Mouse (Mus musculus): ENCODE measurements around the gene Fli1.

Fli1 gene

GRCm38 (mm10) chr9:32549462-32550384 is 7.1 kb upstream of the Fli1 start:
- no peak for DNase-seq

- no peak for DNase-seq
These were observed 4.1 kb upstream of the Fli1 start for GRCm38 (mm10) chr9:32546731-32547130.

GRCm38 (mm10) chr9:32544731-32545661 is 2.3 kb upstream of the Fli1 start:
- no peak for DNase-seq

GRCm38 (mm10) chr9:32543923-32544575 is 1.4 kb upstream of the Fli1 start:
- DNase-seq = no peak

DNA sequence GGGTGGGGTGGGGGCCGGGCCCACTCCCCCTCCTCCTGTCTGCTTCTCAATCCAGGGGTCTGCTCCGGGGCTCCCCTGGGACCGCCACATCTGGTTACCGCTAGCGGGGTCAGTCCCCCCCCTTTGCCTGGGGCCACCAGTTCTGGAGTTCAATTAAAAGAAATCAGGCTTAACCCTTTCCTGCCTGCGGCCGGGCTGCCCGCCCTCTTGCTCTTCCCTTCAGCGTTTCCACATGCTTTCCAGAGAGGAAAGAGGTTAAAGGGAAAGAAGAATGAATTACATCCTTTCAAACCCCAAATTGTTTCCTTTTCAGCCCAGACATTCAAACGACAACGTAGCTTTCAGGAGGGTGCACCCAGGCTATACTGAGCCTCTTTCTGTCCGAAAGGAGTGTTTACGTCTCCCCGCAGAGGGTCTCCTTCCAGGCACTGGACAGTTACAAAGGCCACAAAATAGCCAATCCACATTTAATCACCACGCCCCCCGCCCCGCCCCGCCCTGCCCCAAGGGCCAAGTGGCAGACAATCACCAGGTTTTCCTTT is 450 bp upstream of the Fli1 start:
- no peak for DNase-seq

DNA sequence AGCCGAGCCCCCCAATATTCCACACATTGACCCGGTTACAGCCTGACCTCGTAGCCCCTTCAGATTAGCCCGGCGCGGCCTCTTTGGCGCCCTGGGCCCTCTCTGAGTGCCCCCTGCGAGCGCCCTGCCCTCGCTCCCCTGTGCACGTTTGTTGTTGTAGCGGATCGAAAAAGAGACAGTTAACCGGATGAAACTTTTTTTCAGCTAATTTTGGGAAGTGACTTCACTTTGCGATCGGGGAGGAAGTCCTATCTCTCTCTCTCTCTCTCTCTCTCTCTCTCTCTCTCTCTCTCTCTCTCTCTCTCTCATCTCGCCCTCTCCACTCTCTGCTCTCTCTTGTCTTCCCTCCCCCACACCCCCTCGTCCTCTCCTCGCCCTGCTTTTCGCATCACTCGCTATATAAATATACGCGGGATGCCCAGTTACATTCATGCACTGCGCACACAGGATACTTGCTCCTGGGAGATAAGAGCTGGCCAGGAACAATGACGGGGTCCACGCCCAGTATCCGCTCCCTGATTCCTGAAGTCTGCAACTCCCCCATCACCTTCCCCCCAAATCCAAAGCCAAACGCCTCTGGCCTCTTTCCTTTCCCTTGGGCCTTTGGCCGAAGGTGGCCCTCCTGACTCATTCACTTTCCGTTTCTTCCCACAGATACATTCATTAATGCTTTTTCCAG is 1.3 kb downstream of the Fli1 start:
- DNase-seq = peak; percentile 68

DNA sequence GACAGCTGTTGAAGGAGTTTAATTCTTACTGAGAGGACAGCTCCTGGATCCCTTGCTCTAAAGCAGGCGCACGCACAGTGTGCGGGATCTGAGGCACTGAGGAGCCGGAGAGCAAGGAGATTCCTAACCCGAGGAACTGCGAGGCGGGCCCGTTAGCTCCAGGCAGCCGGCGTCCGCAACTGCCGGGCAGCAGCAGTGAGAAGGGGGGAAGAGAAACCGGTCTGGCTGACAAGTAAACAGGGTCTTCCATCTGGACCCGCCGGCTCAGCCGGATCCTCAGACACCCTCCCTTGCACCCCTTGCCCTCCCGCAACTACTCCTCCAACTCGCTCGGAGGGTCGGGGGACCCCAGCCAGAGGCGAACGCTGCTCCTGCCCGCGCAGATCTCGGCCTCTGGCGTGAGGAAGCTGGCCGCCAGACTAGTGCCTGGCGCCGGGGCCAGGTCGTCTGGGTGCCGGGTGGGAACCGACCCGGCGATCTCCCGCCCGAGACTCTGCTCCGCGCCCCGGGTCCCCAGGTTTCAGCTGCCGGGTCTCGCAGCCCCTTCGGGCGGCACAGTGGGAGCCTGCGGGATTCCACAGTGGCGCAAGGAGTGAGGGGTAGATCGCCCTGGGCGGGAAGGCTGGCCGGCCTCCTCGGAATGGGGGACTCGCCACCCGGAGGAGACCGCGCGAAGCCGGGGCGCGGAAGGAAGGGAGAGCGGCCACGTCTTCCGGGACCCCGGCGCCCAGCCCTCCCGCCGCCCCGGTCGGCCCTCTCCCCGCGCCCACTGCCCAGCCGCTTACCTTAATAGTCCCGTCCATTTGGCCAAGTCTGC is 2.0 kb downstream of the Fli1 start:
- peak; percentile 70 for DNase-seq

DNA sequence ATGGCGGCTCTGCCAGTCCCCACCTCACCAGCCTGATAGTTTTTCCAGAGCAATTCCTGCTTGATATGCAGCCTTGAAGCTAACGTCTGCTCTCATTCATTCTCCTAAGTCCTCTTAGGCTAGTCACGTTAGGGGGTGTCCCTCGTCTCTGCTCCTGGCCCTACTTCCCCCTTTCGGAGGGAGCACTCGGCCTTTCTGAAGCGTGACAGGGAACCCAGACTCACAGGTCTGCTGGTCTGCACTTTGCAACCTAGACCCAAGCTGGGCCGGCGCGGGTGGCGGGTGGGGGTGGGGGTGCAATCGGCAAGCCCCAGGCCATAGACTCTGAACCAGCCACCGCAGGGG is 2.6 kb downstream of the Fli1 start:
- no peak for DNase-seq

DNA sequence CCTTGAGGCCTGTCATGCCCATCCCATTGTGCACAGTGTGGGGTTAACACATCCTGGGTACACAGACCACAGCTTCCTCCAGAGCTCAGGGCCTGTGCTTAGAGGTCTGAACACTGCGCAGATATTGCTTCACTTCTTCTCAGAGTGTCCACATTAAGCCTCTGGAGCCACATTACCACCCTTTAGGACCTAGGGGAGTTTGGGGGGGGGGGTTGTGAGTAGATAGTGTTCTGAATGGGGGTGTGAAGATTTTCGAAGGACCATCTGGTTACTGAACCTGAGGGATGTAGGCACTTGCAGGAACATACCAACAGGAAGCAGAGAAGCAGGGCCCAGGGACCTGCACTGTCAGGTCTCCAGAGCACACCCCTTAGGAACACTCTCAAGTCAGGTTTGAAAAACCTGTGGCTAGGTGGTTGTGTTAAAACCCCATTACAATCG is 3.3 kb downstream of the Fli1 start:
- DNase-seq = peak; percentile 70

- peak; percentile 50 for DNase-seq
These were observed 4.5 kb downstream of the Fli1 start for GRCm38 (mm10) chr9:32538124-32538523.

- no peak for DNase-seq
These were observed 5.0 kb downstream of the Fli1 start for GRCm38 (mm10) chr9:32537706-32538105.

DNA sequence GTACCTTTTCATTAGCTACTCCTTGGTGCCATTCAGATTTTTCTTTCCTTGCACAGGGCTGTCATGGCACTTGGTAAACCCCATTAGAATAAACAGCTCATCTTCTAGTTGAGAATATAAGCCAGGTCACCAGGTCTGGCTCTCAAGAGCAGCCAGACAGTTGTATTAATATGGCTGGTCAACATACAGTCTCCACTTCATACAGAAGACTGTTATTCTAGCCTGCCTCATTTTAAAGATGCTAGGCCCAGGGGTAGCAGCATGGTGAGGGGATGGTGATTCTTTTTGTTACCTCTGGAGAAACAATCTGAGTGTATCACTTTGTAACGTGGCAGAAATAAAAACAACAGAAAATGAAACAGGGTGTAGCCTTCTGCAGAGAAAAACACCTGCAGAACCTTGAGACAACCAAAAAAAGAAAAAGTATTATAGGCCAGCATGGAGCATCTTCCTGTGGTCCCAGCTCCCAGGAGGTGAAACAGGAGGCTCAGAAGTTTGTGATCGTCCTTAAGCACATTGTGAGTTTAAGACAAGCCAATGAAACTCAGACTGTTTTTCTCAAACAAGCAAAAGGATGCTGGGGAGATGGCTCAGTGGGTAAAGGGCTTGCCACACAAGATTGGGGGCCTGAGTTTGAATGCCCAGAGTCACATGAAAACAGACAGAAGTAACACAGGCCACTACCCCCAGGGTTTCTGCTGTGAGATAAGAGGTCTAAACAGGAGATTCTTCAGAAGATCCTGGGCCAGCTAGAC is 7.3 kb downstream of the Fli1 start:
- DNase-seq = no peak

- no peak for DNase-seq
These were observed 8.5 kb downstream of the Fli1 start for GRCm38 (mm10) chr9:32534025-32534615.

GRCm38 (mm10) chr9:32531588-32531987 is 11.1 kb downstream of the Fli1 start:
- DNase-seq = no peak

- no peak for DNase-seq
These were observed 11.7 kb downstream of the Fli1 start for GRCm38 (mm10) chr9:32530975-32531374.

DNA sequence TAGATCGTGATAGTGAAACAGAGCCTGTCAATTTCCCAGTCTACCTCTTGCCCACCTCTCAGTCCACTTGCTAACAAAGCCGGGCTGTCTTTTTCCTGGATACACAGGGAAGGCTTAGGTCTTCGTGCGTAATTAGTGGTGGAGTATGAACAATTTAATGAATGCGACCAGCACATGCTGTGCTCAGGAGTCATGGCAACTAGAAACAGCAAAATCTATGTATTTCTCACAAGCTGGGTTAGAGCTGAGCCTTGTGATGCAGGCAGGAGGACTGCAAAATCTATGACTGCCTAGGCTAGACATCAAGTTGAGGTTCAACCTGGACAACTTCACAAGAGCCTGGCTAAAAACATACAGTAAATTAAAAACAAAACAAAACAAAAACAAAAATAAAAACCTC is 12.5 kb downstream of the Fli1 start:
- no peak for DNase-seq

DNA sequence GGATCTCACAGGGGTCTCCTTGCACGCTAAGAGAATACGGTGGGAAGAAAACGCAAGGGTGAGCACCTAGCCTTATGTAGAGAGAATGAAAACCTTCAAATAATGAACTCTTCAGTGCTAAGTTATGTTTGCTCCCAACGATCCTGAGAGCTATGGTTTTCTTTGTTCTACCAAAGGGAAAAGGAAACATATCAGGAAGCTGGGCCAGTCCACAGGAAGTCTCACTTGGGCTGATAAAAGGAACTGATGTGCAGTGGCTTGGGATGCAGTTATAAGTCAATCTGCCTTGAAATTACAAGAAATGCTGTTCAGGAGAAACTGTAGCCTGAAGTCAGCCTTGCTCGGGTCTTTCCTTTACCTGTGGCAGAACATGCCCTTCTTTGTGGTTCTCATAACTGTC is 13.1 kb downstream of the Fli1 start:
- no peak for DNase-seq

- DNase-seq = no peak
These were observed 15.3 kb downstream of the Fli1 start for GRCm38 (mm10) chr9:32527329-32527728.

GRCm38 (mm10) chr9:32525787-32526186 is 16.9 kb downstream of the Fli1 start:
- DNase-seq = no peak

All from thymus, postnatal 25 days (tissue).